Mouse (Mus musculus) gastrocnemius, postnatal 10 days (tissue): Measurements from ENCODE around the gene Atf7. TPM values are rescaled to one million over a fixed set of nuclear protein-coding genes. Genes with fewer than 3 reads are reported as not detected.
A peak's percentile ranks its signal among the peaks of the same experiment; 100 is the strongest.

Experiments
- DNase-seq: peaks from one replicate; pipeline ENCODE4 v3.0.0; 2021; ENCODE audit warnings: mixed read lengths
- total RNA-seq, 2 experiments: library from RNA; stranded (reverse); gene quantifications; 2 replicates each; pipeline ENCODE4 v1.2.3; 2021

Atf7 gene
- total RNA-seq, 2 experiments from 2014 or later, result 62.9 to 79.6 TPM

- no peak for DNase-seq
Observed at GRCm38 (mm10) chr15:102516293-102516692, 109.0 kb downstream of the Atf7 start.

DNA sequence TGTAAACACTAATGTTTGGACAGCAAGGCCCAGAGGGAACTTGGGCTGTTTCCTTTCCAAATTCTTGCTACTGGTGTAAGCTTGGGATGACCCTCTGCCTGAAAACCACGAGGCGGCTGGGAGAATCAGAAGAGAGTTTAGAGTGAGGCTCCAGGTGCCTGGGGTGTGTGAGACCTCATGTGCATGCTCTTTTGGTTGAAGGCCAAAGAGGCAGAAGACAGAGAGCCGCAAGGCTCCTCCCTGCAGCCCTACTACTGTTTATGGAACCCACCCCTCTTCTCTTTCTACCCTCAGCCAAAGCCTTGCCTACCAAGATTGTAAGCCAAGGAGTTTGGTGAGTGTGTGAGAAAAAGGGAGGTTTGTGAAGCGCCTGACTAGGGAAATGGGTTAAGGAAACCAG lies 109.5 kb downstream of the Atf7 start:
- no peak for DNase-seq

- DNase-seq, result no peak
Observed at GRCm38 (mm10) chr15:102515261-102515660, 110.0 kb downstream of the Atf7 start.

- no peak for DNase-seq
Observed at GRCm38 (mm10) chr15:102513004-102513403, 112.3 kb downstream of the Atf7 start.

DNA sequence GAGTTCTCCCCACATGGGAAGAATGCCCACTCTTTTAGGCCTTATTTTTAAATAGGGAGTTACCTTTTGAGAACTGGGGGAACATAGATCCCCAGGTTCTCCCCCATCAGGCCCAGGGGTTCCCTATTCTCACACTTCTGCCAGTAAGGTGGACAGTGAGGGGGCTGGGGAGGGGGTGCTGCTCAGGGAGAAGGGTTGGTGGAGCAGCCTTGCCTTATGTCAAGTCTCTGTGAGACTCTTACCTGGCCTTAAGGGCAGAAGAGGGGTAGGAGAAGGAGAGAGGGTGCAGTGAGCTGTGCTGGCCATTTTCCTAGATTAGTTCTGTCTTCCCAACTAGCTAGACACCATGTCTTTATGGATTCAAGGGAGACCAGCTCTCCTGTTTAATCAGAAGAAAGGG lies 112.8 kb downstream of the Atf7 start:
- no peak for DNase-seq

- DNase-seq, result no peak
Observed at GRCm38 (mm10) chr15:102512010-102512409, 113.3 kb downstream of the Atf7 start.

- DNase-seq, result no peak
Observed at GRCm38 (mm10) chr15:102511285-102511833, 113.9 kb downstream of the Atf7 start.

GRCm38 (mm10) chr15:102510590-102511284 lies 114.5 kb downstream of the Atf7 start:
- DNase-seq, result peak; percentile 77

DNA sequence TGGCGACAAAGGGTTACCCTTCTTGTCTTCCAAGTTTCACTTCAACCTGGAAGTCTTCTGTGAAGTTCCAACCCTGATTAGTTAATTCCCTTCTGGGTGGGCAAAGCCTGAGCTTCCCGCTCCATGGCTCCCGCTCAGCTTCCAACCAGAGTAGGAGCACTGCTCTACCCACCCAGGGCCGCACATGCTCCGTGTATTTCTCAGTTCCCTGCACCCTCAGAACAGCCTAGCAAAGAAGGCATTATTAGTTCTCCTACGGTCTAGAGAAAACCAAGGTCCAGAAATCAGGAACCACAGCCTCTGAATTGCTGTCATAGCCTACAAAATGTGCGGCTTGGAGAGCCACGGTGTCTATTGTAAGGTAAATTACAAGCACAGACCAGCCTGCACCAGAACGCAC lies 115.2 kb downstream of the Atf7 start:
- DNase-seq, result no peak

- DNase-seq, result no peak
Observed at GRCm38 (mm10) chr15:102508336-102508735, 116.9 kb downstream of the Atf7 start.

- no peak for DNase-seq
Observed at GRCm38 (mm10) chr15:102507561-102507960, 117.7 kb downstream of the Atf7 start.

GRCm38 (mm10) chr15:102506864-102507263 lies 118.4 kb downstream of the Atf7 start:
- no peak for DNase-seq

- DNase-seq, result no peak
Observed at GRCm38 (mm10) chr15:102506464-102506830, 118.8 kb downstream of the Atf7 start.

DNA sequence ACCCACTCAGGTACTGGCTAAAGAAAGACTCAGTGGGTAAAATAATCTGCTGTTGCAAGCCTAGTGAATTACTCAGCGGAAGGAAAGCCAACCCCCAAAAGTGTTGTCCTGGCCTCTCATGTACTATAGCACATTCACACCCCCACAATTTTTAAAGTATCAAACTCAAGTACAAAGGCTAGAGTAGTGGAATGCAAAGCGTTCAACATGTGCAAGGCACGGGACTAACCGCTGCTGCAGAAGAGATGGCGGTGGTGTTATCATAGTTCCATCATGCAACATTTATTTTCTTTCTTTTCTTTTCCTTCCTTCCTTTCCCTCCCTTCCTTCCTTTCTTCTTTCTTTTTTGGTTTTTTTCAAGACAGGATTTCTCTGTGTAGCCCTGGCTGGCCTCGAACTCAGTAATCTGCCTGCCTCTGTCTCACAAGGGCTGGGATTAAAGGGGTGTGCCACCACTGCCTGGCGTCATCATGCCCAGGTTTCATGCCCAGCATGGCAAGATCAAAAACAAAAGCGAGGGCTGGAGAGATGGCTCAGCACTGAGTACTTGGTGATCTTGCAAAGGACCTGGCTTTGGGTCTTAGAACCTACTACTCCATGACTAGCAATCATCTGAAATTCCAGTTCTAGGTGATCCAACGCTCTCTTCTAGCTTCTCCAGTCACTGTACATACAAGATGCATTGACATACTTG lies 119.3 kb downstream of the Atf7 start:
- no peak for DNase-seq

DNA sequence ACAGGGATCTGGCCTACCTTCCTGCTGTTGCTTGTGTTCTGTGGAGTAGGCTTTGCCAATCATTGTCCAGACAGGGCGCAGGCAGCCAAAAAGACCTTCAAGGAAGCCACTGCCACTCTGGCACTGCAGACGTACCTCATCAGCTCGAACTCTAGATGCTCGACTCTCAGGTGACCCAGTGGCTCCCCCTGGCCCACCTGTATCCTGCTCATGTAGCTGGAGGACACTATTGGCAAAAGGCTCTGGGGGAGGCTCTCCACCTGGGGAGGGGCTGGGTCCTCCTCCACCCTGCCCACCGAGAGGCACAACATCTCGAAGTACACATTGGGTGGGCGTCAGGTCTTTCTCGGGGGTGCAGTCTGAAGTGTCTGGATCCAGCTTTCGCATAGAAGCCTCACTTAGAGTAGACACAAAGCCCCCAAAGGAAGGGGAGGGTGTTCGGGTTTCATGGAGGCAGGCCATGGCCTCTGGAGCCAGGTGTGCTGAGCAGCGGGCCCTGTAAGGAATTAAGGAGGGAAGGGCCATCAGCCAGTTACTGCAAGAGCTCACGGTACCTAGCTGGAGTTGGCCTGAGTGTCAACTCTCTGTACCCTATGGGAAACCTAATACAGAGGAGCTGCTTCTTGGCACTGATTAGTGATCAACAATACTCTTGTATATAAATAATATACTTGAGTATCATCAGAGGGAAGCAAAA lies 120.0 kb downstream of the Atf7 start:
- no peak for DNase-seq

GRCm38 (mm10) chr15:102503924-102504782 lies 121.1 kb downstream of the Atf7 start:
- no peak for DNase-seq

DNA sequence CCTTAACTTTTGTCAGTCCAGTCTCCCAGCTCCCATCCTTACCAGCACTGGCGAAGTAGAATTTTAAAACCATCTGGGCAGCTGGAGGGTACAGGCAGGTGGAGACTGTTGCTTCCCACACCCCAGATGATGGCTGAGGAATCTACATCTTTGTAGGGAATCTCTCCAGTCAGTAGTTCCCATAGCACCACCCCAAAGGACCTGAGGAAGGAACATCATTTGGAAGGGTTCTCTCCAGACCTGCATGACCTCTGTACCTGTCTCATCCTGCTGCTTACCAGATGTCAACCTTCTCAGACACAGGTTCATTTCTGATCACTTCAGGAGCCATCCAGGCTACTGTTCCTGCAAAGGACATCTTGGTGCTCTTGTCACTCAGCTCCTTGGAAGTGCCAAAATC lies 121.8 kb downstream of the Atf7 start, which contains the start of gene Gm10337:
Gene Gm10337, plus strand, starts transcription at position 276 of the 400 bp plus-strand sequence.
- no peak for DNase-seq

DNA sequence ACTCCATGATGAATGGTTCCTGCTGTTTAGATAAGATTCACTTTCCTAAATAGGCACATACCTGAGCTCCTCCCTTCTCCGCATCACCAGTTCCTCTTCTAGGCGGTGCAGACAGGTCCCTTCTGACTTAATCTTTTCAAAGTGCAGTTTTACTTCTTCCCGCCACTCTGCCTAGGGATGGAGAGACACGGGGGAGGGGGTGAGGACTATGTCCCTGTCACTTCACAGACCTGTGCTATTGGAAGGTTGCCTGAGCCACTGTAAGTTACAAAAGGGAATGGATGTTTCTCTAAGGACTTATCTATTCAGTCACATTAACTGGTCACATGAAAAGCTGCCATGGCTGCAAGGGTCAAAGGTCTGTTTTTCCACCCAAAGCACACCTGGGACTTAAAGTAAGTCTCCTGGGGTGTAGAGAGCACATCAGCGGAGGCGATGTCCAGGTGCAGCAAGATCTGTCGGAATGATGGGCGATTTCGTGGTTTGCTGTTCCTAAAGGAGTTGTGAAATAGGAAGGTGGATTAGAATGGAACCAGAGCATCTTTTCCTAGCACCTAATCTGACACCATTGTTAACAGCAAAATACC lies 122.9 kb downstream of the Atf7 start:
- DNase-seq, result no peak

DNA sequence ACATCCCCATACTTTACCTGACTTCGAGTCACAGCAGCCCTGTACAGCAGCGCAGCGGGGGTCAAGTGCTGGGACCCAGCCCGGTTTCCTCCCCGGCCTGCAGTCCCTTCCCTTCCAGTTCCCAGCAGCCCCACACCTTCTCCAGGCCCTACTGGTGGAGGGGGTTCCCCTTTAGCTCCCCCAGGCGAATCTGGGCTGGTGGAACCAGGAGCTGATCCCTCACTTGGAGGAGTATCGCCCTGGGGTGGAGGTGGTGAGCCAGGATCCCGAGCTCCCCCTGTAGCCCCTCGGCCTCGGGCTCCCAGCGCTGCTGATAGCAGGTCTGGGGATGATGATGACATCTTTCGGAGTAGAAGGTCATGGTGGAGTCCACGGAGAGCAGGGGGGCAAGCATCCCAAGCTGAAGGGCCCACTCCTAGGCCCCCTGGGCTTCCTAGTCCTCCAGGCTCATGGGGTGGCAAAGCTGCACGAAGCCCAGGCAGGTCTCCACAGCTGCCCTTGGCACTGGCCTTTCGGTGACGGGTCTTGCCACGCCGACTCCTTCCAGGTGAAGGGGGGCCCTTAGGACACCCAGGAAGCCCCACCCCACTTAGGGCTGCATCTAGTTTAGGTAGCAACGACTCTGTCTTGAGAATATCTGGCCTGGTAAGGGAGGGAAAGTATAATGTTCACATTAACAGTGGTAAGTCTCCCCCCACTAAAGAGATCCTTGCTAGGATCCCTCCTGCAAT lies 124.0 kb downstream of the Atf7 start:
- DNase-seq, result no peak

- no peak for DNase-seq
Observed at GRCm38 (mm10) chr15:102500479-102500878, 124.8 kb downstream of the Atf7 start.

- DNase-seq, result no peak
Observed at GRCm38 (mm10) chr15:102499851-102500250, 125.4 kb downstream of the Atf7 start.
